Mouse (Mus musculus) C2C12 (cell line): ENCODE measurements around the gene Styxl1. TPM values are rescaled to one million over a fixed set of nuclear protein-coding genes. Genes with fewer than 3 reads are reported as not detected.
A peak's percentile ranks its signal among the peaks of the same experiment; 100 is the strongest.

Experiments
- H3K27me3 ChIP-seq: one replicate; pipeline ENCODE4 v1.6.1; 2011; ENCODE audit not compliant: control insufficient read depth, insufficient read depth, insufficient read length
- H3K36me3 ChIP-seq: one replicate; pipeline ENCODE4 v1.6.1; 2011; ENCODE audit not compliant: control insufficient read depth, insufficient read depth
- H3K4me3 ChIP-seq: one replicate; pipeline ENCODE4 v1.5.1; 2011; ENCODE audit warnings: mild to moderate bottlenecking, control low read depth; ENCODE audit not compliant: poor library complexity, insufficient read depth, severe bottlenecking
- H3K79me2 ChIP-seq: one replicate; pipeline ENCODE4 v1.6.1; 2011; ENCODE audit not compliant: control insufficient read depth, insufficient read depth
- H3K79me3 ChIP-seq: one replicate; pipeline ENCODE4 v1.6.1; 2011; ENCODE audit warnings: low read depth, control low read depth
- H3ac ChIP-seq: one replicate; pipeline ENCODE3; 2011; ENCODE audit warnings: low read depth; ENCODE audit not compliant: control insufficient read depth, insufficient read length
- CEBPB ChIP-seq: IDR thresholded peaks from one replicate; pipeline ENCODE4 v1.6.1; 2011; ENCODE audit warnings: low read depth, mild to moderate bottlenecking, control low read depth, moderate library complexity
- CTCF ChIP-seq: IDR thresholded peaks from one replicate; pipeline ENCODE4 v1.5.1; 2011; ENCODE audit not compliant: control insufficient read depth, insufficient read depth, insufficient read length
- FOSL1 ChIP-seq: IDR thresholded peaks from one replicate; pipeline ENCODE4 v1.8.0; 2011; ENCODE audit warnings: mild to moderate bottlenecking, low read length; ENCODE audit not compliant: poor library complexity, insufficient read depth, severe bottlenecking
- MAX ChIP-seq: IDR thresholded peaks from one replicate; pipeline ENCODE4 v1.6.1; 2011; ENCODE audit warnings: mild to moderate bottlenecking, control low read depth
- MYOD1 ChIP-seq: IDR thresholded peaks from one replicate; pipeline ENCODE4 v1.6.1; 2011; ENCODE audit warnings: low read depth; ENCODE audit not compliant: control insufficient read depth, insufficient read length
- MYOG ChIP-seq: IDR thresholded peaks from one replicate; pipeline ENCODE4 v1.6.1; 2011; ENCODE audit not compliant: control insufficient read depth, insufficient read length; ENCODE audit errors: extremely low read depth
- USF1 ChIP-seq: IDR thresholded peaks from one replicate; pipeline ENCODE4 v1.6.1; 2011; ENCODE audit warnings: low read depth, mild to moderate bottlenecking, control low read depth, moderate library complexity
- polyA plus RNA-seq: library from polyadenylated mRNA; unstranded; fragments of >200 nt; fragmentation: generic; extraction: Trizol; gene quantifications from one replicate; pipeline ENCODE4 v1.2.1, GENCODE M21; 2012; ENCODE audit warnings: missing spikeins

Styxl1 gene
- polyA plus RNA-seq, 1 experiment: not detected

DNA sequence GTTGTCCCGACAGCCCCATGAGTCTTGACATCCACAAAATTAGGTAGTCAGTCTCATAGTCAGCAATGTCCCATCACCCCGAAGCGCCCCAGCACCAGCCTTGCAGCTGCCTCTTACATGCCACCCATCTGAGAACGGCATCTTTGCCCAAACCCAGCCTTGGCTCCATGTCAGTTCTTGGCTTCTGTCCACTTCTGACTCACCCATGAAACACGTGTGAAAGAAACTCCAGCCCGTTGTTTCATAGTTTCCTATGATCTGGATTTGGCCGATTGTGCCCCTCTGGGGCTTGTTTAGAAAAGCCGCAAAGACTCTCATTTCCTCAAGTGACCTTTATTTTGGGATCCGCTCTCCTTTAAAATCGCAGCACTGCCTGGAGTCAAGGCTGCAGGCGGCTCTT, 56.1 kb downstream of the Styxl1 start:
- TF ChIP-seq CEBPB (no peak), MYOD1 (peak; percentile 64), MYOG (no peak), USF1 (no peak), FOSL1 (peak; percentile 91), MAX (peak; percentile 83), CTCF (no peak)
- Histone ChIP-seq H3K79me2 (peaks cover 46% of the 10 kb centered on the region), H3K27me3 (no peaks in the 10 kb centered on the region), H3K4me3 (no peak overlapping the region), H3ac (no peak overlapping the region), H3K36me3 (no peaks in the 10 kb centered on the region), H3K79me3 (peaks cover 4% of the 10 kb centered on the region)

DNA sequence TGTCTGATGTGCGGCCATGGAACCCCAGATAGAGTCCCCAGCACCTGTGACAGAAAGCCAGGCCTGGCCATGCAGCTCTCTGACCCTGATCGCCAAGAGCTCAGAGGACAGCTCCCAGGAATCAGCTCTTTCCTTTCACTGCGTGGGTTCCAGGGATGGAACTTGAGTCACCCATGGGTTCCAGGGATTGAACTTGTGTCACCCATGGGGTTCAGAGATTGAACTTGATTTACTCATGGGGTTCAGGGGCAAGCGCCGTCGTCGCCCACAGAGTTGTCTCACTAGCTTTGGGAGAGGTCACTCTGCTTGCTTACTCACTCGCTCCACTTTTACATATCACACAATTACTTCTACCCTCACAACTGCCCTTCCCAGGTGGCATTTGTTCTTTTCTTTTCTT, 57.1 kb downstream of the Styxl1 start:
- peaks cover 44% of the 10 kb centered on the region for H3K79me2 ChIP-seq
- no peak overlapping the region for H3K4me3 ChIP-seq
- no peaks in the 10 kb centered on the region for H3K27me3 ChIP-seq
- H3K36me3 ChIP-seq: peaks cover 10% of the 10 kb centered on the region
- peaks cover 4% of the 10 kb centered on the region for H3K79me3 ChIP-seq
- no peak for TF ChIP-seq MYOG
- no peak for TF ChIP-seq CTCF
- TF ChIP-seq MAX: no peak
- TF ChIP-seq USF1: no peak
- TF ChIP-seq CEBPB: no peak
- TF ChIP-seq MYOD1: no peak
- H3ac ChIP-seq: no peak overlapping the region

DNA sequence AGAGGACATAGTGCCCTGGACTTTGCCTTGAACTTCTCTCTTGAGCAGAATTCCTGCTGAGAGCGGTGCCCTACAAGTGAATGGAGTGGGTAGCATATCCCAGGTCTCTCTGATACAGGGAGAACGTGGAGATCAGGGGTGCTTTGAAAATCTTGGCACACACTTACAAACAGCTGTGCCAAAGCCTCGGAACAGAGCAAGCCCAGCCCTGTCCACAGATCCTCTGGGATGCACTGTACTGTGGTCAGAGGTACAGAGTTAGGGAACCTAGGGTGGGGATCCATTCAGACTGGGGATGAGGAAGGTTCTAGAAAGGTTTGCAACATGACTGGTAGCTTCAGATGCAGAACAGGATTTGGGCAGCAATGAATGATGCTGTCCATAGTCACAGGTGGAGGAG, 58.1 kb downstream of the Styxl1 start:
- no peaks in the 10 kb centered on the region for H3K27me3 ChIP-seq
- peaks cover 19% of the 10 kb centered on the region for H3K36me3 ChIP-seq
- H3ac ChIP-seq: no peak overlapping the region
- peaks cover 42% of the 10 kb centered on the region for H3K79me2 ChIP-seq
- TF ChIP-seq CEBPB: no peak
- H3K79me3 ChIP-seq: peaks cover 5% of the 10 kb centered on the region
- no peak overlapping the region for H3K4me3 ChIP-seq

DNA sequence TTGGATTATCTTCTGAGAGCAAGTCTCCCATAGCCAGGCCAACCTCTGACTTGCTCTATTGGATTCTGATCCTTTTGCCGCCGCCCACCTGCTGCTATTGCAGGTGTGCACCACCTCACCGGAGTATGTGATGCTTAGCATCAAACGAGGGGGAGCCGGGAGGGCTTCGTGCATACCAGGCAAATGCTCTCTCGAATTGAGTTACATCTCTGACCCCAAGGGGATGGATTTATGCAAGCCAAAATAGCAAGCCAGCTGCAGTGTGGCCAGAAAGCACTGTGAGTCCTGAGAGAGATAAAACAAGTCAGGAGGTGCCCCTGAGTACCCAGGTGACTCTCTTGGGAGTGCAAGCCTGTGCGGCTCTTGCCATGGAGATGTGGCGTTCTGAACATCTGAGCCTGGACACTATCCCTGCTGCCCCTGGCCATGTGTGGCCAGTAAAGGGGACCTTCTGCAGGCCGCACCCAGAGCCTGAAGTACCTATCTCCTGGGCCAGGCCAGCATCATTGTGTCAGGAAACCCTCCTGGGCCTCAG, 58.5 kb downstream of the Styxl1 start:
- H3K36me3 ChIP-seq: peaks cover 19% of the 10 kb centered on the region
- peaks cover 44% of the 10 kb centered on the region for H3K79me2 ChIP-seq
- H3K79me3 ChIP-seq: peaks cover 9% of the 10 kb centered on the region
- no peak overlapping the region for H3ac ChIP-seq
- H3K27me3 ChIP-seq: no peaks in the 10 kb centered on the region
- no peak for TF ChIP-seq MYOD1
- TF ChIP-seq CEBPB: no peak
- TF ChIP-seq USF1: no peak
- no peak for TF ChIP-seq CTCF
- TF ChIP-seq MYOG: no peak
- no peak for TF ChIP-seq MAX
- no peak for TF ChIP-seq FOSL1
- H3K4me3 ChIP-seq: no peak overlapping the region

DNA sequence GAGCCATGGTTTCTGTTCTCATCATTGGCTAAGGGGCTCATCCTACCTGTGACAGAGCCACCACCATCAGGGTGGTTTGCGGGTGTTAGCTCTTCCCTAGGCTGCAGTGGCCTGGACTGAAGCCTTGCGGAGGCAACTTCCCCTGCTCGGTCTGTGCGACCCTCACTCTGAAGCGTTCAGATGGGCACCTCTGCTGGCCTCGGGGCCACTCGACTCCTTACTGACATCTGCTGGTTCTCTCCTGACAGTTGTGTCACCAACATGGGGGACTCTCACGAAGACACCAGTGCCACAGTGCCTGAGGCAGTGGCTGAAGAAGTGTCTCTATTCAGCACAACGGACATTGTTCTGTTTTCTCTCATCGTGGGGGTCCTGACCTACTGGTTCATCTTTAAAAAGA, 62.6 kb downstream of the Styxl1 start:
- H3K27me3 ChIP-seq: no peaks in the 10 kb centered on the region
- peaks cover 12% of the 10 kb centered on the region for H3K79me3 ChIP-seq
- H3K36me3 ChIP-seq: peaks cover 19% of the 10 kb centered on the region
- H3ac ChIP-seq: no peak overlapping the region
- H3K4me3 ChIP-seq: no peak overlapping the region
- TF ChIP-seq CTCF (no peak), USF1 (no peak), MYOG (no peak), MAX (no peak), CEBPB (no peak), FOSL1 (no peak), MYOD1 (no peak)
- H3K79me2 ChIP-seq: peaks cover 51% of the 10 kb centered on the region

DNA sequence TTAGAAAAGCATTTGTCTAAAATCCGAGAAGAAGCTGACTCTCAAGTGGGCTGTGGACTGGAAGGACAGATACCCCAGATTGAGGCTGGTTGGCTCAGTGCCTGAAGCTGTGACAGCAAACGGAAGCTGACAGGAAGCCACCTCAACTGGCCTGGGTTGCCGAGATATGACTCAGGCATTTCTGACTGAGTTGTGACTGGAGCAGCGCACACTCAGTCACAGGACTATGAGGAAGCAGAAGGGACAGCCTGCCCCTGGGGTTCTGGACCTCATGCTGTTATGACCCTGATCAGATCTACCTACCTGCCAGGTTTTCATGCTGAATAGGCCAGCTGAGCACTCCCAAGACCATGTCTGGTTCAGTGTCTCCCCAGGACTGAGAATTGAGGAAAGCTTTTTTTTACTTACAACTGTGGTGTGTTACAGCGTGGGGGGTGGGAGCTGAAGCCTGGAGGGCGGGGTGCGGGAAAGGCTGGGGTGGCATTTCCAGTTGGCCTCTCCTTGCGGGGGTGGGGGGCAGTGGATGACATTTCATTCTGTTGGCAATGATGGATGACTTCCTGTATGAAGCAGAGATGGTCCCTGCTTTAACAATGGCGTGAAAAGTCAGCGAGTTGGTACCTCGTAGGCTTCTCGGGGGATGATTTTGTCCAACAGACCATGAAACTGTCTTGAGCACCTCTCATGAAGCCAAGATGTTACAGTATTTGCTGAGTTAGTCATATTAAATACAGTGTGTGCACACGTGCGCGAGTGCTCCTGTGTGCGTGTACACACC, 64.6 kb downstream of the Styxl1 start:
- no peak overlapping the region for H3K4me3 ChIP-seq
- no peak overlapping the region for H3ac ChIP-seq
- no peak for TF ChIP-seq USF1
- TF ChIP-seq CTCF: no peak
- TF ChIP-seq MAX: no peak
- no peak for TF ChIP-seq MYOD1
- no peak for TF ChIP-seq MYOG
- TF ChIP-seq FOSL1: no peak
- no peak for TF ChIP-seq CEBPB
- peaks cover 19% of the 10 kb centered on the region for H3K36me3 ChIP-seq
- no peaks in the 10 kb centered on the region for H3K27me3 ChIP-seq
- H3K79me3 ChIP-seq: peaks cover 11% of the 10 kb centered on the region
- peaks cover 47% of the 10 kb centered on the region for H3K79me2 ChIP-seq
